Mouse (Mus musculus) heart, embryonic 15.5 days (tissue): ENCODE results near the gene Tmem171. TPM values are rescaled to one million over a fixed set of nuclear protein-coding genes. Genes with fewer than 3 reads are reported as not detected.

Experiments
- ATAC-seq: fragments of 200-750 bp; cut with Nextera tagmentation; replicated peaks from 2 replicates; pipeline ENCODE4 v1.8.0; 2017; ENCODE audit warnings: low read depth, moderate TSS enrichment; ENCODE audit not compliant: insufficient number of reproducible peaks, insufficient read depth, low FRiP score
- H3K27ac ChIP-seq: fragments of 300-500 bp; sonication (generic); 2 replicates; pipeline ENCODE4 v1.5.1; 2015; ENCODE audit warnings: mild to moderate bottlenecking, inconsistent platforms
- H3K27me3 ChIP-seq: fragments of 300-500 bp; sonication (generic); 2 replicates; pipeline ENCODE4 v1.6.1; 2015; ENCODE audit warnings: inconsistent platforms
- H3K36me3 ChIP-seq: fragments of 300-500 bp; sonication (generic); 2 replicates; pipeline ENCODE4 v1.6.1; 2015; ENCODE audit warnings: mild to moderate bottlenecking, inconsistent platforms
- H3K4me1 ChIP-seq: fragments of 300-500 bp; sonication (generic); replicated peaks from 2 replicates; pipeline ENCODE4 v1.6.1; 2015; ENCODE audit warnings: inconsistent platforms
- H3K4me2 ChIP-seq: fragments of 300-500 bp; sonication (generic); 2 replicates; pipeline ENCODE4 v1.6.1; 2015; ENCODE audit warnings: inconsistent platforms, mild to moderate bottlenecking, moderate library complexity
- H3K4me3 ChIP-seq: fragments of 300-500 bp; sonication (generic); 2 replicates; pipeline ENCODE4 v1.5.1; 2015; ENCODE audit warnings: mild to moderate bottlenecking, inconsistent platforms
- H3K9ac ChIP-seq: fragments of 300-500 bp; sonication (generic); 2 replicates; pipeline ENCODE4 v1.6.1; 2015; ENCODE audit warnings: mild to moderate bottlenecking, inconsistent platforms
- H3K9me3 ChIP-seq: fragments of 300-500 bp; sonication (generic); replicated peaks from 2 replicates; pipeline ENCODE4 v1.6.1; 2016; ENCODE audit warnings: inconsistent platforms
- WGBS: fragments of 180-500 bp; shearing (Covaris S2); methylation state at CpG from one replicate; pipeline ENCODE4 v1.1.7; 2015; ENCODE audit warnings: mixed read lengths; 5-methylcytosine and 5-hydroxymethylcytosine counted together
- polyA plus RNA-seq: library from polyadenylated mRNA; unstranded; fragments of >200 nt; fragmentation: Nextera tagmentation; extraction: Ambion mirVana; gene quantifications from 2 replicates; pipeline ENCODE4 v1.2.1, GENCODE M21; 2015

Tmem171 gene
- polyA plus RNA-seq, 1 experiment from 2014 or later: 1.6 TPM

DNA sequence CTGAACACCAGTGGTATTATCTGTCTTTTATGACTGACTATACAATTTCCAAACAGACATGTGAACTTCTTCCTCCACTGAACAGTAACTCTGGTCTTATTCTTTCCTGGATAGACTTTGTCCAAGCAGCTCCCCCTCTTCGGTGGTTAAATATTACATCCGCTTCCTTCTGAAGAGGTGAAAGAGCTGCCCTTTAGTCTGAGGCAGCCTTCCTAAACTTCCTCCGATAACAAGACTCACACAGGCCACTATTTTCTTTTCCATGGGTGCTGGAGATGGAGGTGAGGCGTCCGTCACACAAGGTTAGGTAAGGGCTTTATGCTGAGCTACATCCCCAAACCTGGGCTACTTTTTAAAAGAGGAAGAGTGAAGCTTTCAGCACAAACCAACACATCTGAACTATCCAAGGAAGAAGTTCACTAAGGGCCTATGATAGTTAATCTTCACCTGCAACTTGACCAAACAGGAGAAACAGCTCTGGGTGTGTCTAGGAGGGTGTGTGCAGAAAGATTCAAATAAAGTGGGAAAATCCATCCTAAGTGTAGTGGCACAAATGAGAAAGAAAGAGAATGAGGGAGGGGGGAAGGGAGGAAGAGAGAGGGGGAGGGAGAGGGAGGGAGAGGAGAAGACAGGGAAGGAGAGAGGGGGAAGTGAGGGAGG lies 56.0 kb downstream of the Tmem171 start:
- no peak overlapping the region for H3K4me3 ChIP-seq
- no peaks in the 10 kb centered on the region for H3K36me3 ChIP-seq
- no peak overlapping the region for H3K27ac ChIP-seq
- no peak overlapping the region for H3K9ac ChIP-seq
- H3K9me3 ChIP-seq: no peaks in the 10 kb centered on the region
- H3K27me3 ChIP-seq: peaks cover 16% of the 10 kb centered on the region
- no peak overlapping the region for H3K4me2 ChIP-seq
- 0 out of 2 replicates have a peak, but pooled peaks cover 6% of the 10 kb centered on the region for H3K4me1 ChIP-seq
- 82% methylated on average over 5 of the region's 5 CpGs for WGBS
- no peak for ATAC-seq

GRCm38 (mm10) chr13:98637145-98637544 lies 57.5 kb downstream of the Tmem171 start, which contains the start of gene Tmem174:
Tmem174 (minus strand) TSS chr13:98637410.
- H3K36me3 ChIP-seq: no peaks in the 10 kb centered on the region
- 0 out of 2 replicates have a peak, but pooled peaks cover 6% of the 10 kb centered on the region for H3K4me1 ChIP-seq
- H3K27me3 ChIP-seq: peaks cover 16% of the 10 kb centered on the region
- ATAC-seq: no peak
- no peak within 1 kb of the TSS for H3K9ac ChIP-seq
- H3K4me2 ChIP-seq: peak within 1 kb of the TSS; percentile 53
- 76% methylated on average over 12 of the region's 12 CpGs for WGBS
- no peak within 1 kb of the TSS for H3K27ac ChIP-seq
- H3K9me3 ChIP-seq: no peaks in the 10 kb centered on the region
- peak within 1 kb of the TSS; percentile 18; the same call in 1 of the 2 replicates for H3K4me3 ChIP-seq

DNA sequence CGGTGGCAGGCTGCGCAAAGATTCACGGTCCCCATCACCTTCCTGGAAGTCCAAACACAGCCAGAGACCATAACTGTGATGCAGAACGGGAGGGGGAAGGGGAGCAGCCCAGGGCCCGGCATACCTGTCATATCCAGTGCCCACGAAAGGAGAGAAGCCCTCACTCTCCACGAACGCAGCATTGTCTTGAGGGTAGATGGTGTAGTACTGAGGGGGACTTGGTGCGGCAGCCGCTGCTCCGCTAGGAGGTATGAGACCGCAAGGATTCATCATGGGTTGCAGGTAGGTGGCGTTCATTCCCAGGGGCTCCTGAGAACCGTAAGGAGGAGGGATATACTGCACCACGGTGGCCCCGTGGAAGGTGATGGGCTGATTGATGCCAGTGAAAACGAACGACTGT lies 58.1 kb downstream of the Tmem171 start:
- Histone ChIP-seq H3K27ac (no peak overlapping the region), H3K36me3 (no peaks in the 10 kb centered on the region), H3K4me2 (peak overlapping the region; percentile 53), H3K9me3 (no peaks in the 10 kb centered on the region), H3K4me1 (0 out of 2 replicates have a peak, but pooled peaks cover 6% of the 10 kb centered on the region), H3K9ac (no peak overlapping the region), H3K27me3 (peaks cover 16% of the 10 kb centered on the region), H3K4me3 (peak overlapping the region; percentile 18; the same call in 1 of the 2 replicates)
- WGBS: 45% methylated on average over 18 of the region's 18 CpGs
- no peak for ATAC-seq

Other genes starting within 250 kb of the Tmem171 start
- 0.36 and 0.79 TPM in 2 replicates for gene Gm10320, start 202.8 kb downstream of the Tmem171 start, polyA plus RNA-seq
- not detected in 2 replicates for gene Tmem174, start 57.4 kb downstream of the Tmem171 start, polyA plus RNA-seq
- gene Fcho2, start 120.6 kb upstream of the Tmem171 start, polyA plus RNA-seq: 25.2 and 27.4 TPM in 2 replicates
- gene Tnpo1, start 231.6 kb upstream of the Tmem171 start, polyA plus RNA-seq: 36.4 and 43.4 TPM in 2 replicates